Mouse (Mus musculus) olfactory bulb, adult 2 months (tissue): Measurements from ENCODE around the gene Vps18. TPM values are rescaled to one million over a fixed set of nuclear protein-coding genes. Genes with fewer than 3 reads are reported as not detected.

Experiments used
- H3K27ac ChIP-seq: fragments of 200-500 bp; 2 replicates; pipeline ENCODE4 v1.5.1; 2012; ENCODE audit warnings: low read depth, low read length; ENCODE audit not compliant: insufficient read depth
- H3K4me1 ChIP-seq: fragments of 200-500 bp; 2 replicates; pipeline ENCODE4 v1.6.1; 2012; ENCODE audit warnings: low read length; ENCODE audit not compliant: control insufficient read depth, insufficient read depth
- H3K4me3 ChIP-seq: fragments of 200-500 bp; 2 replicates; pipeline ENCODE4 v1.5.1; 2012; ENCODE audit warnings: mild to moderate bottlenecking, low read depth, low read length, moderate library complexity; ENCODE audit not compliant: insufficient read depth
- CTCF ChIP-seq: fragments of 200-500 bp; IDR thresholded peaks from 2 replicates; pipeline ENCODE4 v1.5.1; 2012; ENCODE audit warnings: low read depth, mild to moderate bottlenecking, low read length, moderate library complexity; ENCODE audit not compliant: insufficient read depth
- POLR2A ChIP-seq: fragments of 200-500 bp; IDR thresholded peaks from 2 replicates; pipeline ENCODE4 v1.6.1; 2012; ENCODE audit warnings: mild to moderate bottlenecking, low read depth, low read length, moderate library complexity; ENCODE audit not compliant: insufficient read depth
- WGBS: fragments of 180-500 bp; shearing (Covaris S2); methylation state at CpG from one replicate; pipeline ENCODE4 v1.1.7; 2018; 5-methylcytosine and 5-hydroxymethylcytosine counted together
- polyA plus RNA-seq: library from polyadenylated mRNA; stranded (reverse); fragments of >200 nt; gene quantifications from 2 replicates; pipeline ENCODE4 v1.2.4, GENCODE M21; 2012; ENCODE audit warnings: low replicate concordance; ENCODE audit not compliant: missing spikeins, insufficient read depth, insufficient read length

The Vps18 gene
- polyA plus RNA-seq, 1 experiment, result not detected

DNA sequence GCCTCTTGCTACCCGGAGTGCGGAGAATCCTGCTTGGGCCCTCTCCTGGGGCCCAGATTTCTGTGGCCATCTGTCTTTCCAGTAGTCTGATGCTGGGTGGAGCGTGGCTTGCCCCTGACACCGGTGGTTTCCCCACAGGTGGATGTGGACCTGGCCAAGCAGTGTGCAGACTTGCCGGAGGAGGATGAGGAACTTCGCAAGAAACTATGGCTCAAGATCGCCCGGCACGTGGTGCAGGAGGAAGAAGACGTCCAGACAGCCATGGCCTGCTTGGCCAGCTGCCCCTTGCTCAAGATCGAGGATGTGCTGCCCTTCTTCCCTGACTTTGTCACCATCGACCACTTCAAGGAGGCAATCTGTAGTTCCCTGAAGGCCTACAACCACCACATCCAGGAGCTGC, 8.2 kb downstream of the Vps18 start:
- H3K27ac ChIP-seq, result no peak overlapping the region
- WGBS, result 90% methylated on average over 12 of the region's 12 CpGs
- TF ChIP-seq CTCF, result no peak
- TF ChIP-seq POLR2A, result no peak
- H3K4me1 ChIP-seq, result peaks cover 22% of the 10 kb centered on the region
- H3K4me3 ChIP-seq, result no peak overlapping the region

DNA sequence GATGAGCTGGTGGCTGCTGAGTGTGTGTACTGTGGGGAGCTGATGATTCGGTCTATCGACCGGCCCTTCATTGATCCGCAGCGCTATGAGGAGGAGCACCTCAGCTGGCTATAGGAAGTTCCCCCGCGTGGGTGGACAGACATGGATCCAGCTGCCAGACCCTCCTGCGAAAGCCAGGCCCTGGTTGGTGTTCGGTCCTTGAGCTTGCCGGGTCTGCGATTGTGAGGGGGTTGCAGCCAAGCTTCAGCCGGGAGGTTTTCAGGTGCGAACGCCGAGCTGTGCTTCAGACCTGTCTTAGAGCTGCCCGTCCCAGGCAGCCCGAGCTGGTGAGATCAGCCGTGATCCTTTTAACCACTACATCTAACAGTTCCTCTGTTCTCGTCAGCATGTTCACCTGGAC, 9.0 kb downstream of the Vps18 start:
- 93% methylated on average over 19 of the region's 19 CpGs for WGBS
- no peak overlapping the region for H3K4me3 ChIP-seq
- TF ChIP-seq CTCF, result no peak
- no peak for TF ChIP-seq POLR2A

DNA sequence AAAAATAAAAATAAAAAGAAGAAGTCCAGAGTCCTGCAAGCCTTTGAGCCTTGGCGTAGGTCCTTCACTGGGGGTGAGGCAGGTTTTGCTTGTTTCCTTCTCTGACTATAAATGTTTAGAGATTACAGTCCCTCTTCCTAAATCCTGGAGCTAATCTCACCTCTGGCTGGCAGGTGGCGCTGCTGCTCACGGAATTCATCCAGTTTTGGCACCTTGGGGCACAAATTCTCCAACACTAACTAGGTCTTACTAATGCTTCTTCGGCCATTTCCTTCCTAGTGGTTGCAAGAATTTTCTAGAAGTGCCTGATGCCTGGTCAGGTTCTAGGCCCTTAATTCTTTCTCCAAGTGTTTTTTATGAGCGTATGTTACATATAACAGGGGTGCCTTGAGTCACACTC, 9.8 kb downstream of the Vps18 start:
- WGBS, result 40% methylated on average over 5 of the region's 5 CpGs
- Histone ChIP-seq H3K4me3 (no peak overlapping the region), H3K4me1 (peaks cover 22% of the 10 kb centered on the region), H3K27ac (no peak overlapping the region)
- TF ChIP-seq POLR2A (no peak), CTCF (peak; percentile 43; the same call in 1 of the 2 replicates)

More for the DNA sequence above, 9.0 kb downstream of the Vps18 start:
- Histone ChIP-seq H3K27ac (no peak overlapping the region), H3K4me1 (peaks cover 22% of the 10 kb centered on the region)

DNA sequence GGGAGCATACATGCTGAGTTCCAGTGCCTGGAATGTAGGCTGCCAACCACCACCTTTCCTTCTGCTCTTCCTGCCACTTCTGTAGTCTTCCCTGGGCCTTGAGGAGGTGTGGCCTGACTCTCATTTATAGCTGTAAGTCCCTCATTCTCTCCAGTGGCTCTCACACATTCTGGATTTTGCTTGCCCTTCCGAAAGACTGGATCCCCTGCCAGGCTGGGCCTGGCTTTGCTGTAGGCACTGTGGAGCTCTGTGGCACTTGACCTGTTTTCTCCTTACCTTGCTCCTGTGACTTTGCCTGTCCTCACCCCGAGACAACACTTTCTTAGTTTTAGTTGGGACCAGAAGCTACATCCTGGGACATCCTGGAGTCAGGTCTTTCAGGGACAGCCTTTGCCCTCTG, 10.3 kb downstream of the Vps18 start:
- no peak overlapping the region for H3K27ac ChIP-seq
- 92% methylated on average over 2 of the region's 2 CpGs for WGBS
- no peak for TF ChIP-seq POLR2A
- no peak for TF ChIP-seq CTCF
- peaks cover 22% of the 10 kb centered on the region for H3K4me1 ChIP-seq
- H3K4me3 ChIP-seq, result no peak overlapping the region

DNA sequence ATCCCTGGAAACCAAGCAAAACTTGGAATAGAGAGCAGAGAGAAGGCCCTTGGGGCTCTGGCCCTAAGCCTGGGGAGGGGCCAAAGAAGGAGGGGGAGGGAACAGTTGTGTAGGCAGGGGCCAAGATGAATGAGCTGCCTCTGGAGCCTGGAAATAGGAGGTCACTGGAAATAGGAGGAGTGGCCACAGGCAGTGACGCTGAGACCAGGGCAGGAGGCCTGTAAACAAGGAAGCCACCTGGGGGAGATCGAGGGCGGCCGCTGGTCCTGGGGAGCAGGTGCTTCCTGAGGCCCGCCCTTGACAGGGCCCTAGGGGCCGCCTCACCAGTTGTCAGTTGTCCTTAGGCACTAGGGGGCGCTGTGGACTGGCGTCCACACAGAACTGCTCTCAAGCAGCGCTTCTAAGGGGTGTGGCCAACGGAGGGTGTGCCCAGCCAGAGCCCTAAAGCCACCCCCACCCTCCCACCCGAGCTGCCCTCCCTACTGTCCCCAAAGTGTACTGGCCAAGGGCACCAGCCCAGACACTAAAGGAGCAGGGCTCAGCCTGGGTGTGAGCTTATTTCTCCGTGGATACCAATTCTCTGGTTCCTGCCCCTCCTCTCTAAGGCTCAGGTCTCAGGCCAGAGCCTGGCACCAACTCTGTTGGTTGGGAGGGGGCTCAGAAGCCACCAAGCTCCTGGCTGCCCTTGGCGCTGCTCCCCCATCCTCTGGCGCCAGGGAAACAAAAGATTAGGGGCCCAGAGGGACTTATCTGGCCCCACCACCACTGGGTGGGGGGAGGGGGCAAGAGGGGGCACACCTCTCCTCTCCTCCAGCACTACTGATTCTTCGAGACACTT, 11.7 kb downstream of the Vps18 start:
- Histone ChIP-seq H3K27ac (no peak overlapping the region), H3K4me1 (peaks cover 18% of the 10 kb centered on the region), H3K4me3 (no peak overlapping the region)
- 18% methylated on average over 15 of the region's 15 CpGs for WGBS
- TF ChIP-seq CTCF (peak; percentile 66), POLR2A (no peak)

DNA sequence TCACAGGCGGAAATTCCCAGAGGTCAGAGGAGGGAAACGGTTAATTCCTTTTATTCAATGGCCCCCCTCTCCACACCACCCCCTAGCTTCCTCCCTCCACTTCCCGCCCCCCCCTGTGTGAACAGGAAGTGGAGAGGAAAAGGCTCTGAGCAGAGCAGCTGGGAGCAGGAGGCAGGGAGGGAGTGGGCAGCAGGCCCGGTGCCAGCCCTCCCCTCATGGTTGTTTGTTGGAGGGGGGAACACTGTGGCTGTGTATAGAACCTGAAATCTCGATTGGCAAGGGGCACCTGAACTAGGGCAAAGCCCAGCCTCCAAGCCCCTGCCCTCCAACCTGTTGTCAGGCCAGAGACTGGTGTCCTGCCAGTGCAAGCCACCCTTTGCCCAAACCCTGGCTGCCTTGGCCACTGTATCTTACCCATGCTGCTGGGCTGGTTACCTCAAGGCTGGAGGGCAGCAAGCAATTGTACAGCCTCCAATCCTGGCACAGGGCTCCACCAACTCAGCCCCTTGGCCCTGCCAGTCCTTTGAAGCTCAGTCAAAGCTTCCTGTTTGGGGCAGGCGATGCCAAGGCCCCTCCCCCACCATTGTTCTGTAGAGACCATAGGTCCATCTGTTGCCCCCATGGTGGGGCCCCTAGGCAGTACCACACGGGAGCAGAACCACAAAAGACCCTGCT, 12.4 kb downstream of the Vps18 start:
- WGBS, result 33% methylated on average over 7 of the region's 7 CpGs
- Histone ChIP-seq H3K4me3 (no peak overlapping the region), H3K27ac (no peak overlapping the region), H3K4me1 (peaks cover 18% of the 10 kb centered on the region)
- no peak for TF ChIP-seq POLR2A
- TF ChIP-seq CTCF, result no peak

DNA sequence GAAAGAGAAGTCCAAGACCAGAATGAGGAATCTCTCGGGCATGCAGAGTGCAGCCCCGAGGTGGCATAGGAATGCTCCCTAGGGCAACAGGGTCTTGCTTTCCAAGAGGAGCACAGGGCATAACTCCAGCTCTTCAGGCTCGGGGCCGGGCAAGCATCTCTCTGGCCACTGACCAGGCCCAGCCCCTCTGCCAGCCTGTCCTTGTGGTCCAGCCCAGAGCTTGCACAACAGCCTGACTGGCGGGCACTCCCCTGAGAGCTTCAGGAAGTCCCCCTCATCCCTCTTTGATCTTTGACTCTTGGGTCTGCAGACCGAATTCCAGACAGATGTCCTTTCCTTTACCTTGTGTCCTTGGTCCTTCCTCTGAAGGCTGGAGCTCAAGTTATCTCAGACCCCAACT, 14.3 kb downstream of the Vps18 start:
- H3K4me3 ChIP-seq, result no peak overlapping the region
- peaks cover 18% of the 10 kb centered on the region for H3K4me1 ChIP-seq
- H3K27ac ChIP-seq, result no peak overlapping the region
- 68% methylated on average over 6 of the region's 6 CpGs for WGBS
- TF ChIP-seq POLR2A (no peak), CTCF (no peak)

DNA sequence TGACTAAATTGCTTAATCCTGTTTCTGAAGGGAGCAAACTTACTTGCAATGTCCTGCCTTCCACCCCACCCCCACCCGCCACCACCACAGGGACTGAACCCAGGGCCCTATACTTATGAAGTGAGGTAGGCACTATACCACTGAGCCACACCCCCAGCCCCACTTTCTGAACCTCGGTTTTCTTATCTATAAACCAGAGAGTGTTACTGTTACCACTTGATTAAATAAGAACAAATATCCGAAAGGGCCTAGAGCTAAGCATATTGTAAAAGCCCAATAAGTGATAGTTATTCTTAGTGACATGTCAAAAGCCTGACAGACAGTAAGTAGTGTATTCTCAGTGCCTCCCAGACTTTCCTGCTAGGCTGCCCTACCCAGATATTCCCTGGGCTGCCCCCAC, 15.9 kb downstream of the Vps18 start:
- Histone ChIP-seq H3K4me3 (no peak overlapping the region), H3K4me1 (peaks cover 18% of the 10 kb centered on the region), H3K27ac (no peak overlapping the region)
- TF ChIP-seq CTCF, result no peak
- no peak for TF ChIP-seq POLR2A
- WGBS, result 56% methylated on average over 3 of the region's 3 CpGs

DNA sequence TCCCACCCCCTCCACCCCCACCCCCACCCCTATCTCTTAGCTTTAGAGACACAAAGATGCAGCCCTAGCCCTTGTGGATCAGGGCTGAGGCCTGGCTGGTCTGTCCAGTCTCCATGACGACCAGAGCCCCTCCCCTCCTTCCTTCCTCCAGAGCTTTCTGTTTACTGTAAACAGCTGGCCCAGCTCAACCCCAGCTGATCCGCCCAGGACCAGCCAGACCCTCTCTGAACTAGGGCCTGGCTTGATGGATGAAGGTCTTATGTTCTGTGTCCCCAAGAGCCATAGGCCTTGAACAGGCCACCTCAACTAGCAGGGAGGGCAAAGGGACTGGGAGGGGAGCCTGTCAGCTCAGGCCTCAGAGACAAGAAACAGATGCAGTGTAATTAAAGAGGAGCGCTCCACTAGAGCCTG, 16.3 kb downstream of the Vps18 start:
- peaks cover 16% of the 10 kb centered on the region for H3K4me1 ChIP-seq
- H3K4me3 ChIP-seq, result no peak overlapping the region
- H3K27ac ChIP-seq, result no peak overlapping the region
- TF ChIP-seq CTCF (no peak), POLR2A (no peak)
- 49% methylated on average over 3 of the region's 3 CpGs for WGBS

DNA sequence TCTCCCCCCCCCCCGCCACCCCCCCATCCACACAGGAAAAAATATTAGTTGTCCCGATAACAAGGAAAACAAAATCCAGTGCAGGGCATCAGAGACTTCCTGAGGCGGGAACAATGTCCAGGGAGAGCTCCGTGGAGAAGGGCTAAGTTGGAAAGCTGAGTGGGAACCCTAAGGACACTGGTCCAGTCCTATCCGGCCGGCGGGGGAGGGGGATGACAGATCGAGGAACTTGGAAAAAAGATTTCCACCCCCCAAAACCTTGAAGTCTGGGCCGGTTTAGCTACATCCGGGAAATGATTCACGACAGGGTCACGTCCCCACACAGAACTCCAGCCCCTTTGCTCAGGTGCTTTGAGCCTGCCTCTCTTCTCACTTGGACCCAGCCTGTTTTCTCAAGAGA, 23.0 kb downstream of the Vps18 start:
- Histone ChIP-seq H3K27ac (no peak overlapping the region), H3K4me3 (no peak overlapping the region), H3K4me1 (peaks cover 8% of the 10 kb centered on the region)
- no peak for TF ChIP-seq POLR2A
- no peak for TF ChIP-seq CTCF
- WGBS, result 66% methylated on average over 12 of the region's 12 CpGs
